Mouse (Mus musculus) olfactory bulb, adult 2 months (tissue): ENCODE results near the gene Whamm. TPM values are rescaled to one million over a fixed set of nuclear protein-coding genes. Genes with fewer than 3 reads are reported as not detected.

Experiments
- H3K27ac ChIP-seq: fragments of 200-500 bp; 2 replicates; pipeline ENCODE4 v1.5.1; 2012; ENCODE audit warnings: low read depth, low read length; ENCODE audit not compliant: insufficient read depth
- H3K4me1 ChIP-seq: fragments of 200-500 bp; 2 replicates; pipeline ENCODE4 v1.6.1; 2012; ENCODE audit warnings: low read length; ENCODE audit not compliant: control insufficient read depth, insufficient read depth
- H3K4me3 ChIP-seq: fragments of 200-500 bp; 2 replicates; pipeline ENCODE4 v1.5.1; 2012; ENCODE audit warnings: mild to moderate bottlenecking, low read depth, low read length, moderate library complexity; ENCODE audit not compliant: insufficient read depth
- CTCF ChIP-seq: fragments of 200-500 bp; IDR thresholded peaks from 2 replicates; pipeline ENCODE4 v1.5.1; 2012; ENCODE audit warnings: low read depth, mild to moderate bottlenecking, low read length, moderate library complexity; ENCODE audit not compliant: insufficient read depth
- POLR2A ChIP-seq: fragments of 200-500 bp; IDR thresholded peaks from 2 replicates; pipeline ENCODE4 v1.6.1; 2012; ENCODE audit warnings: mild to moderate bottlenecking, low read depth, low read length, moderate library complexity; ENCODE audit not compliant: insufficient read depth
- WGBS: fragments of 180-500 bp; shearing (Covaris S2); methylation state at CpG from one replicate; pipeline ENCODE4 v1.1.7; 2018; 5-methylcytosine and 5-hydroxymethylcytosine counted together
- polyA plus RNA-seq: library from polyadenylated mRNA; stranded (reverse); fragments of >200 nt; gene quantifications from 2 replicates; pipeline ENCODE4 v1.2.4, GENCODE M21; 2012; ENCODE audit warnings: low replicate concordance; ENCODE audit not compliant: missing spikeins, insufficient read depth, insufficient read length

The Whamm gene
- polyA plus RNA-seq, result not detected in 2 replicates

DNA sequence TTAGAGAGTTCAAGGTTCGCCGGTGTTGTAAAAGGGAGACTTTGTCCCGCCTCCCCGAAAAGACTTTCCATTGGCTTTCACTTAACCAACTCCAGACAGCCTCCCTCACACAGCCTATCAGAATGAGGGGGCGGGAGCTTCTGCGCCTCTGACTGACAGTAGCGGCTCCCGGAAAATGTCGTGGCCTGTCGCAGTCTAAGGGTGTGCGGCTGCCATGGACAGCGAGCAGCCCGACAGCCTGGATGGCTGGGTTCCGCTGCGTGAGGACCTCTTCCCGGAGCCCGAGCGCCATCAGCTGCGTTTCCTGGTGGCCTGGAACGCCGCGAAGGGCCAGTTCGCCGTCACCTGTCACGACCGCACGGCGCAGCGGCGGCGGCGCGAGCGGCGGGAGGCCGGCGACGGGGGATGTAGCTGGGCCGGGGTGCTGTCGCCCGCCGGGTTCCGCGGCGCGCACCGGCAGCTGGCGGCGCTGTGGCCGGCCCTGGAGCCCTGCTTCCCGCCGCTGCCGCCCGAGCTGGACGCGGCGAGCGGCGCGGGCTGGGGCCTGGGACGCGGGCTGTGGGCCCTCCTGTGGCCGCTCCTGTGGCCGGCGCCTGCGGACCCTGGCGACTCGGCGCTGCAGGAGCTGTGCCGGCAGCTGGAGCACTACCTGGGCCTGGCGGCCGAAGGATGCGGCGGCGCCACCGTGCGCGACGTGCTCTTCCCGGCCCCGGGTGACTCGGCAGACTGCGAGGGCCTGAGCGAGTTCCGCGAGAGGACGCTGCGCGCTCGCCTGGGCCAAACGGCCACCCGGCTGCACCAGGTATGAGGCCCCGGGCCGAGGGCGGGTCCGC is at the start of gene Whamm:
Gene Whamm, plus strand, starts transcription at position 159 of the 833 bp plus-strand sequence.
- WGBS, result under 1% methylated on average over 96 of the region's 96 CpGs
- TF ChIP-seq POLR2A (peak; percentile 89), CTCF (no peak)
- H3K4me1 ChIP-seq, result peaks cover 7% of the 10 kb centered on the region; the same call in 1 of the 2 replicates
- peak within 1 kb of the TSS; percentile 98 for H3K4me3 ChIP-seq
- peak within 1 kb of the TSS; percentile 94 for H3K27ac ChIP-seq

DNA sequence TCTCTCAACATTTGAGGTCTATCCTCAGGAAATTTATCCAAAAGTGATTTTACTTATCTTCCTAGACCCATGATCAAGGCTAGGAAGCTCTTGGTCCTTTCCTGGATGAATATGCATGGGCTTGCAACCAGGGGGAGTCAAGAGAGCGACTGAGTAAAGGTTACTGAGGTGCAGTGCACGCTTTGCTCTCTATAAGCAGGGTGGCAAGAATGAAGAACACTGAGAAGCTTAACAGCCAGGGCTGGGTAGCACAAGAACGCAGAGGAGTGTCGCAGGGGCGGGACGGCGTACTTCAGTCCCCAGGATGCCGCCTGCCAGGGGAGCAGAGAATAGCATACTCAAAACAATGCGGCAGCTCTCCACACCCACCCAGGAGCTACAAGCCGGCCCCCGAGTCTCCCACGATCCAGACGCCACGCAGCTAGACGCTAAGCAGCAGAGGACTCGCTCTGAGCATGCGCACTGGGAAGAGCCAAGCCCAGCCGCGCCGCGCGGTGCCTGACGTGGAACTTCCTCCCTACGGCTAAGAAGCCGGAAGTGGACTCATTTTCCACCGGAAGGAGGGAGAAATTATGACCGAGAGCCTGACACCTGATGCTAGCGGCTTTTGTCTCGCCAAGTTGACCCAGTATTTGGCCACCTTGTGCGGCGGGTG is 47.9 kb upstream of the Whamm start:
- peaks cover 2% of the 10 kb centered on the region; the same call in 1 of the 2 replicates for H3K4me1 ChIP-seq
- H3K4me3 ChIP-seq, result peak overlapping the region; percentile 74
- peak overlapping the region; percentile 80 for H3K27ac ChIP-seq
- WGBS, result under 1% methylated on average over 31 of the region's 31 CpGs
- peak; percentile 87 for TF ChIP-seq POLR2A
- TF ChIP-seq CTCF, result no peak

DNA sequence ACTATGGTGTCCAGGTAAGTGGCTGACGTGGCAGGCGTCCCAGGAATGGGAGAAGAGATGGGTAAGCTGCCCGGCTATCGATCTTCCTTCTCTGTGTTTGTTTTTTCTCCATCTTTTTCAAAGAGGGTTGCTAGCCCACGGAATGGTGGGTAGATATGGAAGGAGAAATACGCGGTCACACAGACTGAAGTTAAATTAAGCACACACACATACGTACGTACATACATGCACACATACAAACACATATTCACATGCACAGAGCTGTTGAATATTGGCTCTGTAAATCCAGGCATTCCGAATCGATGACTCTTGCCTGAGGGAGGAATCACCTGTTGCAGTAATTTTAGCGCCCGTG is 47.4 kb upstream of the Whamm start:
- Histone ChIP-seq H3K27ac (peak overlapping the region; percentile 24; the same call in 1 of the 2 replicates), H3K4me3 (peak overlapping the region; percentile 74), H3K4me1 (peaks cover 2% of the 10 kb centered on the region; the same call in 1 of the 2 replicates)
- 2% methylated on average over 13 of the region's 13 CpGs for WGBS
- no peak for TF ChIP-seq CTCF
- TF ChIP-seq POLR2A, result no peak

DNA sequence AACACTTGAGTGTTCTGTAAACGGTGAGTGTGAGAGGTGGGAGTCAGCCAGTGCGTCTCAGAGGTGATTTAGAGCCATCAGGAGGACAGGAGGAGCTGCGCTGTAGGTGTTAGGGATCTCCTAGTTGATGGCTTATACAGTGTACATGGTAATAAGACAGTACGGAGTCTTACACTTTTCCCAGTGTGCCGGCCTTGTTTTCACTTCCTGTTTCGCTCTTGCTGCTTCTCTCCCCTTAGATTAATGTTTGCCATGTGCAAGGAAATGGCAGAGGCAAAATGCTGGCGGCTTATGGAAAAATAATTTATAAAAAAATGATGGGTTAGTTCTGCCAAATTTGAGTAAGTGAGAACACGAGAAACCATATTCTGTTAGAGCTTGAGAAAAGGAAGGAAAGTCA is 42.1 kb upstream of the Whamm start:
- Histone ChIP-seq H3K4me1 (no peaks in the 10 kb centered on the region; the same call in 1 of the 2 replicates), H3K4me3 (no peak overlapping the region), H3K27ac (no peak overlapping the region)
- no peak for TF ChIP-seq POLR2A
- TF ChIP-seq CTCF, result no peak
- WGBS, result 96% methylated on average over 8 of the region's 8 CpGs

DNA sequence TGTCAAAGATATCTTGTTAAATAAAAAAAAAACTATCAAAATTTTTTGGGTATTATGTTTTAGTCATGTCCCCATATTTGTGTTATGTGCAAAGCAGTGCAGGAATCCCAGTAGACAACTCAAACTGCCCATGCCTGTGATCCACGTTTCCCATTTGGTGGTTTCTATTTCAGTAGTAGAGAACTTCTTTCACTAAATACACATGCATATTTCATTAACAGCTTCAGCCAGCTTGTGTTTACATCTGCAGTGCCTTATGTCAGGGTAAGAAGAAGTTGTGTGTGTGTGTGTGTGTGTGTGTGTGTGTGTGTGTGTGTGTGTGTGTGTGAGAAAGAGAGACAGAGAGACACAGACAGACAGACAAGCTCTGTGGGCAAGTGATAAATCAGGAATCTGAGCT is 39.6 kb upstream of the Whamm start:
- Histone ChIP-seq H3K27ac (no peak overlapping the region), H3K4me3 (no peak overlapping the region), H3K4me1 (no peaks in the 10 kb centered on the region)
- WGBS, result 51% methylated on average over 1 of the region's 1 CpGs
- TF ChIP-seq CTCF (no peak), POLR2A (no peak)

DNA sequence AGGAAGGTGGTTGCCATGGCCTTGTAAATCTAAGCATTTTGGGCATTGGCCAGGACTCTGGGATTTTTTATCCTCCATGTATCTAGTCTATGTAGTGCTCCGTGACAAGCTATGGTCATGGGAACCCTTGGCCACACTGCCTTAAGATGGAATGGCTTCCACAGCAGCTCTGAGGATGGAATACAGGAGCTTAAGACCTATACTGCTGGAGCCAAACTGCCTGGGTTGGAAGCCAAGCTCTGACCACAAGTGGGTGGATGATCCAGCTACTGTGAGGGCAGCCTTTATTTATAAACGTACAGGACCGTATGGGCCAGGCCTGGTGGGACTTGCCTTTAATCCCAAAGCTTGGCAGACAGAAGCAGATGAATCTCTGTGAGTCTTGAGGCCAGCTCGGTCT is 34.6 kb upstream of the Whamm start:
- peaks cover 2% of the 10 kb centered on the region; the same call in 1 of the 2 replicates for H3K4me1 ChIP-seq
- H3K27ac ChIP-seq, result no peak overlapping the region
- H3K4me3 ChIP-seq, result no peak overlapping the region
- 92% methylated on average over 4 of the region's 4 CpGs for WGBS
- TF ChIP-seq CTCF, result no peak
- no peak for TF ChIP-seq POLR2A

DNA sequence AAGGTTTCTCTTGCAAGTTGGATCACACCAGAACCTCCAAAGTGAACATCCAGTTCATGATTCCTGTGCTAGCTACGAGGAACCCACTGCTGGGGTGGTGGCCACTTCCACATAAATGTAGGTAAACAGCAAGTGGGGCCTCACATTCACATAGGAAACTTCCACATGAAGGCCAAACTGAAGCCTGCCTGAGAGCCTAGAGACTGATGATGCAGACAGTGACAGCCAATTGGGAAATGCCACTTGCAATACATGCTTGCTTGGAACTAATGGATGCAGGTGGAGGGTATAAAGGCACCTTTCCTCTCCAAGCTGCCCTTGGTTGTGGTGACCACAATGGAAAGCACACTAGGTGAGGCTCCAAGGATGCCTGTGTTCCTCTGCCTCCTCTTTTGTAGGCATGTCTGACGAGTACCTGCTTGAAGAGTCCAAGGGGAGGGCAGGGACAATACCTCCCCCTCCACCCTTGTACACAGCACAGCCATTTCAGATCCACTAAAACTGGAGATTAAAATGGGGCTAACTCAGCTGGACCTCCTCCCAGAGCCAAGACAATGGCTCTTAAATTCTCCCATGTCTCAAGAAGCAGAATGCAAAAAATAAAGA is 32.9 kb upstream of the Whamm start:
- 85% methylated on average over 2 of the region's 2 CpGs for WGBS
- H3K4me1 ChIP-seq, result peaks cover 6% of the 10 kb centered on the region; the same call in 1 of the 2 replicates
- no peak overlapping the region for H3K4me3 ChIP-seq
- H3K27ac ChIP-seq, result no peak overlapping the region
- TF ChIP-seq POLR2A, result no peak
- no peak for TF ChIP-seq CTCF

DNA sequence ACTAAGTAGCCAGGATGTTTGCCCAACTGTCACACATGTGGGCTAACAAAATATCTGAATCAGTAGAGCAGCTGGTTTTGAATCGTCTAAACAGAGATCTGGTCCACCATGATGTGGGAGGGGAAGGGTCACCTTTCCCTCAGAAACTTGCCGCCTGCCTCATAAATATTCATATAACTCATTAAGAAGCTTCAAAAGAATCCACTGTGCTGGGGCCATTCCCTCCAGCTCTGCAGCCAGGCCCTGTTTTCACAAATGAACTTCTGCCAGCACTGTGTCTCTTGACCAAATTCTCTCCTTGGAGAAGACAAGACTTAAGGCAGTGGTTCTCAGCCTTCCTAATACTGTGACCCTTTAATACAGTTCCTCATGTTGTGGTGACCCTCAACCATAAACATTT is 31.5 kb upstream of the Whamm start:
- TF ChIP-seq CTCF (no peak), POLR2A (no peak)
- Histone ChIP-seq H3K27ac (no peak overlapping the region), H3K4me3 (no peak overlapping the region), H3K4me1 (peaks cover 6% of the 10 kb centered on the region; the same call in 1 of the 2 replicates)
- WGBS, result 49% methylated on average over 2 of the region's 2 CpGs

DNA sequence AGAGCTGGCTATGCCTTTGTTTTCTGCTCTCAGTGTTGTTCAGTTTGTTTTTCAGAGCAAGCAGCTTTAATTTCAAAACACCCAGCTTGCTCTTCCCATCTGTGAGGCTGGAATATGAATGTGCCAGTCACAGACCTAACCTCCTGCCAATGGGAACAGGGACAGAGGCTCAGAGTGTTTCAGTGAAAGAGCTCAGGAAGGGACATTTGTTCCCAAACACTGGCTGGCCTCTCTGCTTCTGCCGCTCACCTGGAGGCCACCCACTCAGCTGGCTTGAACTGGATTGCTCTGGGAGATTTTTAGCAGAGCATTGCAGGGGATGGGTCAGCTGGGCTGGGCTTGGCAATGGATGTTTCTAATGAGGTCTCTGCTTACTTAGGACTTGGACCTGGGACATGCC is 30.1 kb upstream of the Whamm start:
- H3K27ac ChIP-seq, result no peak overlapping the region
- WGBS, result 43% methylated on average over 1 of the region's 1 CpGs
- TF ChIP-seq CTCF, result no peak
- no peak for TF ChIP-seq POLR2A

More for the DNA sequence above, 30.1 kb upstream of the Whamm start:
- no peak overlapping the region for H3K4me3 ChIP-seq
- H3K4me1 ChIP-seq, result peaks cover 6% of the 10 kb centered on the region; the same call in 1 of the 2 replicates
